Mouse (Mus musculus) thymus, adult 2 months (tissue): ENCODE measurements at regions not wholly inside any gene's neighbourhood (a gene's known extent, or its start where the extent isn't known, plus 50 kb on each side); places are given as distances from the start of the nearest gene placed in this dataset.

ENCODE experiments used
- CTCF ChIP-seq: fragments of 200-500 bp; IDR thresholded peaks from 2 replicates; pipeline ENCODE4 v1.5.1; 2012; ENCODE audit warnings: mild to moderate bottlenecking, control low read depth, low read length, moderate library complexity, borderline replicate concordance; ENCODE audit not compliant: control insufficient read depth, poor library complexity, insufficient read depth; ENCODE audit errors: extremely low read depth
- POLR2A ChIP-seq: fragments of 200-500 bp; IDR thresholded peaks from 2 replicates; pipeline ENCODE4 v1.6.1; 2012; ENCODE audit warnings: mild to moderate bottlenecking, low read length, control low read depth, moderate library complexity; ENCODE audit not compliant: control insufficient read depth, poor library complexity, insufficient read depth; ENCODE audit errors: extremely low read depth

DNA sequence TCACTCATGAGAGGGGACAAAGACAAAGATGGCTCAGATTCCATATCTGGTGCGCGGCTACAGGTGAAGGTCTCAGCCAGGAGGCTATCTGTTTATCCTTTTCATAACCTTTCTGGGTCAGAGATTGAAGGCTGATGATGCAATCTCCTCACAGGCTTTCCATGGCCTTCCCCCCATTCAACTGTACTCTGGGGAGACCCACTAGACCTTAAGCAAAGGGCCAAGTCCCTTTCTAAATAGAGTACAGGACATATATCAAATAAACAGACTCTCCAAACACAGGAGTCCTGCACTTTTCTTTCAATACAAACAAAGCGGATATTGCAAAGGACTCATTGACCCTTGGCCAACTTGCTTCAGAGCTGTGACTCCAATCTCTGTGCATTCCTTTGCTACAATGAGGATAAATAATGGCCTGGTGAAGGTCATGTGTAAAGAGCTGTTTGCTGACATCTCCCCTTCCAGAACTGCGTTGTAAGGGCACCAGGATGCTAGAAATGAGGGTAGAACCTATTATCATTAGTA is 267.3 kb downstream of the Rnd3 start:
- TF ChIP-seq CTCF (no peak), POLR2A (no peak)
